Mouse (Mus musculus): ENCODE measurements at regions not wholly inside any gene's neighbourhood (a gene's known extent, or its start where the extent isn't known, plus 50 kb on each side); places are given as distances from the start of the nearest gene placed in this dataset.

DNA sequence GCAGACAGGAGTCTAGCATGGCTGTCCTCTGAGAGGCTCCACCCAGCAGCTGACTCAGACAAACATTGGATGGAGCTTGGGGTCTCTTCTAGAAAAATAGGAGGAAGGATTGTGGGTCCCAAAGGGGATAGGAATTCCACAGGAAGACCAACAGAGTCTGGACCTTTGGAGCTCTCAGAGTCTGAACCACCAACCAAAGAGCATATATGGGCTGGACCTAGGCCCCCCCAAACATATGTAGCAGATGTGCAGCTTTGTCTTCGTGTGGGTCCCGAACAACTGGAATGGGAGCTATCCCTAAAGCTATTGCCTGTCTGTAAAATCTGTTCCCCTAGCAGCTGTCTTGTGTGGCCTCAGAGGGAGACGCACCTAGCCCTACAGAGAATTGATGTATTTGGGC, 50.1 kb upstream of the Cpm start:
- in situ Hi-C loops (cut with MboI; ENCODE audit: low sequenced_read_pairs), result no loop called here

DNA sequence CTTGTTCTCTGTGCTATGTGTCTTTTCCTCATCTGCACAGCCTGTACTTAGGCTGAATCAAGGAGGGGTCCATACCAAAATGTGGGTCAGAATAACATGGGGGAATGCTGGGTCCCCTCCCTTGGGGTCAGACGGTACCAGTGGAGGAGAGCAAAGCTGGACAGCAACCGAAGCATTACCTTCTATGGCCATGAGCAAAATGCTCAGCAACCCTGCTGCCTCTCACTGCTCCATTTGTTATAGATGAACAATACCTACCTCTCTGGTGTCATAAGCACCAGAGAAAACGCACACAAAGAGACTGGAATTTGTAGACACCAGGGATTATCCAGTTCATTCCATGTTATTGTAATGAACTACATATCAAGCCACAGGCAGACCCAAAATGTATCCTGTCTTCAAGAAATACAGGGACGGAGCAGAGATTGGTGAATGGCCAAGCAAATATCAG, 50.6 kb upstream of the Cpm start:
- in situ Hi-C loops (cut with MboI; ENCODE audit: low sequenced_read_pairs), result no loop called here

DNA sequence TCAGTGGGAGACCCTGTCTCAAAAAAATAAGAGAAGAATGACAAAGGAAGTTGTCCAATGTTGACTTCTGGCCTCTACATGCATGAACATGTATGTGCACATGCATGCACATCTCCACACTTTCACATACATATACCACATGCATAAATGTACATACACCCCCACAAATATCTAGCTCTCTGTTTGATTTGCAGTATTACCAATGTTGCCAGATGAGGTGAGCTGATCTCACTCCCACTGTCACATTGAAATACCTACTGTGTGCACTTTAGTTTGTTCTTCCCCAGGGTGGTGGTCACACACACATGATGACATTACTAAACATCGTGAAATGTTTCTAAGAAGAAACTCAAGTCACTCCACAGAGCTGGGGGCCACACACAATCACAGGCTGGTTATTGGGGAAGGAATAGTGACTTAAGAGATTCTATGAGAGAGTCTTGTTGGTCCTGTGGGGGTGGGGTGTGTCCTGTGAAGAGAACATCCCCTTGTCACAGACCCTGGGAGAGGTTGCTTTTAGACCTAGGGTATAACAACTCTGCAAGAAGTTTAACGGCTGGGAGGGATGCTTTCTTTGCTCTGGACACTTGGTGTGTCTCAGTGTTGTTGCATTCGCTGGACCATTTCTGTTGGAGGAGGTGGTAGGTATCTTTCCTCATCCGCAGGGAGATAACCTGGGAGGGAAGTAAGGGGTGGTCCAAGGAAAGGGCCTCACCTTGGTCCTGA, 51.2 kb upstream of the Cpm start:
- in situ Hi-C loops (cut with MboI; ENCODE audit: low sequenced_read_pairs), result no loop called here

DNA sequence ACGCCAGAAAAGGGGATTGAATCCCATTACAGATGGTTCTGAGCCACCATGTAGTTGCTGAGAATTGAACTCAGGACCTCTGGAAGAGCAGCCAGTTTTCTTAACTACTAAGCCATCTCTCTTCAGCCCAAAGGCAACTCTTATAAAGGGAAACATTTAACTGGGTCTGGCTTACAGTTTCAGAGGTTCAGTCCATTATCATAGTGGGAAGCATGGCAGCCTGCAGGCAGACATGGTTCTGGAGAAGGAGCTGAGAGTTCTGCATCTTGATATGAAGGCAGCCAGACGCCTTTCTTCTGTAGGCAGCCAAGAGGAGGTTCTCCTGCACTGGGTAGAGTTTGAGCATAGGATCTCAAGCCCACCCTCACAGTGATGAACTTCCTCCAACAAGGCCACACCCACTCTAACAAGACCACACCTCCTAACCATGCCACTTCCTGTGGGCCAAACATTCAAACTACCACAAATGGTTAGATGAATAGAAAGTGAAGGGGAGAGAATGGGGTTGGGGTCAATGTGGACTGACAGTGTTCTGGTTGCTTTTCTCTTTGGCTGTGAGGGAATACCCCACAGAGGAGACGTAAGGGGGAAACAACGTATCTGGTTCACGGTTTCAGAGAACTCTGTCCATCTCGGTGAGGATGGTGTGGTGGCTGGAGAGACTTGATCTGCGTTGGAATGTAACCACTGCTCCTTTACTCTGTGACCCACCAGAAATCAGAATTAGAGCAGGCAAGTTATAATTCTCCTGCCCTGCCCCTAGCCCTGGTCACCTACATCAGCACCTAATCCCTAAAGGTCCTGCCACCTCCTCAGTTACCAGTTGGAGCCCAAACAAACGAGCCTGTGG, 52.2 kb upstream of the Cpm start:
- in situ Hi-C loops (cut with MboI; ENCODE audit: low sequenced_read_pairs), result no loop called here

DNA sequence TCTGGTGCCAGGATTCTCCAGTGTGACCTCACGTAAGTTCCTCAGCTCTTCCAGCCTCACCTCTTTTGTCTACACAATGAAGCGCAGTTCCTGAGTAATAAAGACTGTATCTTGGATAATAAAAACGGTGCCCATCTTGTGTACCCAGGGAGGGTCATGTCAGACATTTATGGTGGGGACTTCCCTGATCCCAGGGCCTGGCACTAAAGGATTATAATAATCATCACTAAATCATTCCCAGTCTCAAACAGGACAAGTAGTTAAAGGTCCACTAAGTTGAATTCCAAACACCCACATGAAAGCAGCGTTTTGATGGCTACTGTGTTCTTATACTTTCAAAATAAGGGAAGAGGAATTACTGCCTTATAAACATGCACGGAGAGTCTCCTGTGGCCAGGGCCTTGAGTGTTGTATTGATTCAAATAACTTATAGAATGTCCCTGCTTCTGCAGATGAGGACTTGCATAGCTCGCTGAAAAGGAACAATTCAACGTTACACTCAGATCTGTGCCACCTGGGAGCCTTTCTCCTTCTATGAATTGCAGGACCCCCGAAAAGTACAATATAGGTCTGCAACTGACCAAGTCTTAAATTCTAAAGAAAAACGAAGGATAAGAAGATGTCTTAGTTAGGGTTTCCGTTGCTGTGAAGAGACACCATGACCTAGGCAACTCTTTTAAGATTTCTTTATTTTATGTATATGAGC, 53.0 kb upstream of the Cpm start:
- in situ Hi-C loops (cut with MboI; ENCODE audit: low sequenced_read_pairs), result no loop called here

DNA sequence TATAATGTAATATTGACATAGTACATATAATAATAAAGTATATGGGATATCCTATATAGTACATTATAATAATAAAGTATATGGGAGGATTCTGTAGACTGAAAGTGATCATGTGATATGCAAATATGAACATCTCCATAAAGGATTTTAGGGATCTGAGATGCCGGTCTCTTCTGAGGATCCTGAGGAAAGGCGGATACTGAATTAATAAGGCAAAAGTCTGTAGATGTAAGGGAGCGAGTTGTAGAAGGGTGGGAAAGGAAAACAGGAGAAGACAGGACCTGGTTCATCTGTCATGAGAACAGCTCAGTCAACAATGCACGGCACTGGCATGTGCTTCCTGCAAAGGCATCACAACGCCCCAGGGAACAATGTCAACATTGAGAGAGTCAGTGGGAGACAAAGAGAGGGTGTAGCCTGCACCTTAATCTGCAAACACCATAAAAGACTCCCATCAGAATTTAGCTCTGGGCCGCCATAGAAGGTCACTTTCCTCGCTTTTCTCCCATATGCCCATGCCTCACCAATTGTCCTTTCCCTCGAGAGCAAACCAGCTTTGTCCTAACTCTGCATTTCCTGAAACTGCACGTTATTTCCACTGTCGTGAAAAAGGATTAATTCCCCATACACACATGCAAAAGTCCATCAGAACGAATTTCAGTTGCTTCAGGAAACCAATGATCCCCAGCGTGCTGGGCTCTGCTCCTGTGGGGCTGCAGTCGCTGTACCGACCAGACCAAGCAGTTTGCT, 53.7 kb upstream of the Cpm start:
- in situ Hi-C loops (cut with MboI; ENCODE audit: low sequenced_read_pairs), result no loop called here

DNA sequence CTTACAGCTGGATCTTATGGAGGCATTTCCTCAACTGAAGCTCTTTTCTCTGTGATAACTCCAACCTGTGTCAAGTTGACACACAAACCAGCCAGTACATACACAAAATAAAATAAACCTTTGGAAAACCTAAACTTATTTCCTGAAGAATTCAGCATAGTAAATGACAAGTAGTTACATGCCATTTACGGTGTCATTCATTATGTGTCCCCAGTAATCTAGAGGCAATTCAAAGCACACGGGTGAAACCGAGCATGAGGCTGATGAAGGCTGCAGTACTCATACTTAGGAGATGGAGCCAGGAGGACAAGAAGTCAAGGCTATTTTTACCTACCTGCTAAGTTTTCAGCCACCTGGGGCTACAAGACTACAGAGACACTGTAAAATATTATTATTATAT, 54.4 kb upstream of the Cpm start:
- in situ Hi-C loops (cut with MboI; ENCODE audit: low sequenced_read_pairs), result no loop called here

DNA sequence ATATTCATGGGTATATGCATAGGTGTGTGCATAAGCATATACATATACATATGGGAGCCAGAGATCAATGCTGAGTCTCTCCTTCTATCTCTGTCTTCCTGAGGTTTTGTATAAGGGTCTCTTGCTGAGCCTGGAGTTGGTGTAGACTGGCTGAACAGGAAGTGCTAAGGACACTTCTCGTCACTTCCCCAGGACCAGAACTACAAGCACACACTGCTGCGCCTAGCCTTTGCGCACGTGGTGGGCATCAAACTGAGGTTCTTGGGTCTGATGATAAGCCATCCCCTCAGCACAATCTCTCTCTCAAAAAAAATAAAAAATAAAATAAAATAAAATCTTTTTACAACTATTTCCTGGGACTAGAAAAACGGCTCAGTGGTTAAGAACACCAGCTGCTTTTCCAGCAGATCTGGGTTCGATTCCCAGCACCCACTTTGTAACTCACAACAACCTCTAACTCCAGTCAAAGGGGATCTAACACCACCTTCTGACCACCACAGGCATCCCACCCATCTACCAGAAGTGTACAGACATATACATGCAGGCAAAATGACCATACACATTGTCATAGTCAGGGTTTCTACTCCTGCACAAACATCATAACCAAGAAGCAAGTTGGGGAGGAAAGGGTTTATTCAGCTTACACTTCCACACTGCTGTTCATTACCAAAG, 55.1 kb upstream of the Cpm start:
- in situ Hi-C loops (cut with MboI; ENCODE audit: low sequenced_read_pairs), result no loop called here

DNA sequence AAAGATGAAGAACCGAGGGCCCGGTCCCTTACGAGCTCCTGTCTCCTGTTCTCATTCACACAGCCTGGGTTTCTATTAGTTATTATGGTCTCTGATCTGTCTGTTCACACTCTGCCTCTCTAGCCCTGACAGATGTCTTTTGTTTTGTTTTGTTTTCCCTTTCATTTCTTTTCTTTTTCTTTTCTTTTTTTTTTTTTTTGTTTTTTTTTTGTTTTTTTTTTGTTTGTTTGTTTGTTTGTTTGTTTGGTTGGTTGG, 55.8 kb upstream of the Cpm start:
- in situ Hi-C loops (cut with MboI; ENCODE audit: low sequenced_read_pairs), result no loop called here

DNA sequence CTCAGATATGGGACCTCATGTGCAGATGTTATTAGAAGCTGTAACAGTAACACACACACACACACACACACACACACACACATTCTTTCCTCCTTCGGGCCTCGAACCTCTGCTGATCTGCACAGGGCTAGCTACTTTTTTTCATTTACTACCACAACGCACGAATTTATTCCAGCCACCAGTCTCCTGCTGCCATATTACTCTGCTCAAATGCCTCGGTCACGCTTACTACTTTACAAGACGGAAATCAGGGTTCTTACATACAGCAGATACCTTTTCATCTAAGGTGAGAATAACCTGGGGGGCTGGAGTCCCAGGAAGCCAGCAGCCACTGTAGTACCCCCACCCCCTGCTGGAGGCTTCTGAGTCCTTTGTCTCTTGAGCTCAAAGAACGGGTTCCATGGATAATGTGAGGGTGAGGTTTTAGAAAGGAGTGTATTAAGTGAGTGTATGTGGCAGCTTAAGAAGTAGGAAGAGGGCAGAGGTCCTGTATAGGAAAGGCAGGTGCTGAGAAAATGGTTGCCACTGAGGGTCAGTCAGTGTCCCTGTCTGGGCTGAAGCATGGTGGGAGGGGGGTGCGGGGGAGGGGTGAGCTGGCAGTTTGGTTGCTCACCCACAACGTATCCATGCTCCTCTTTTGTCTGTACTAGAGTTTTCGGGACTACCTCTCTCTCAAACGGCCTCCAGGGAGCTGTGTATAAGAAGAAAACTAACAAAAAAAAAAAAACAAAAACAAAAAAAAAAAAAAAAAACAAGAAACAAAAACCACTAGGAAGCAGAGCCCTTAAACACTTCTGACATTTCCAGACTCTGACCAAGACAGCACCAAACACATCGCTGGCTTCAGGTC, 56.3 kb upstream of the Cpm start:
- in situ Hi-C loops (cut with MboI; ENCODE audit: low sequenced_read_pairs), result no loop called here

DNA sequence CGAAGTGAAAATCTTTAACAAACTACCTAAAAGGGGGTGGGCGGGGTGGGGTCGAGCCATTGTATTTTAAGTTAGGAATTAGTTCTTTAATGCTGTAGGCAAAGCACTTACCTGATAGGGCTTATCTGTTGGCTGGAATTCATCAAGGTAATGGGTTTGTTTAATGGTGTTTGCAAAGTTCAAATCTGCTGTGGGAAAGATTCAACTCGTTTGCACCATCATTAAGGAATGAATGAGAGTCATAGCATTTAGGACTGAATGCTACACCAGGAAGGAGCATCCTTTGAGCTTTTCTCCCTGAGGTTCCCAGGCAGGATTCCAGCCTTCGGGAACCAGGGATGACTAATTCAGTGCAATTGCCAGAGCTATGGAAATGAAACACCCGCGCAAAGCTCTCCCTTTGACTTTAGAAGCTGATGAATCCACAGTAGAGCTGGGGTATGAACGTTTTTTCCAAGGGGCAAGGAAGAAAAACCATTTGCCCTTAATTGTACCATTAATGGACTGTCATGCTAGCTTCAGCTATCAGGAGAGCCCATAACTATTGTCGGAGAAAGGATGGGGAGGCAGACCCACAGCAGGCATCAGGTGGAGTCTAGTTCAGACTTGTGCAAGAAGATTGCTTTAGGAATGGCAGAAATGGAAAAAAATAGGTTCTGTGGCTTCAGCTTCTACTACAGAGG, 57.3 kb upstream of the Cpm start:
- in situ Hi-C loops (cut with MboI; ENCODE audit: low sequenced_read_pairs), result no loop called here

DNA sequence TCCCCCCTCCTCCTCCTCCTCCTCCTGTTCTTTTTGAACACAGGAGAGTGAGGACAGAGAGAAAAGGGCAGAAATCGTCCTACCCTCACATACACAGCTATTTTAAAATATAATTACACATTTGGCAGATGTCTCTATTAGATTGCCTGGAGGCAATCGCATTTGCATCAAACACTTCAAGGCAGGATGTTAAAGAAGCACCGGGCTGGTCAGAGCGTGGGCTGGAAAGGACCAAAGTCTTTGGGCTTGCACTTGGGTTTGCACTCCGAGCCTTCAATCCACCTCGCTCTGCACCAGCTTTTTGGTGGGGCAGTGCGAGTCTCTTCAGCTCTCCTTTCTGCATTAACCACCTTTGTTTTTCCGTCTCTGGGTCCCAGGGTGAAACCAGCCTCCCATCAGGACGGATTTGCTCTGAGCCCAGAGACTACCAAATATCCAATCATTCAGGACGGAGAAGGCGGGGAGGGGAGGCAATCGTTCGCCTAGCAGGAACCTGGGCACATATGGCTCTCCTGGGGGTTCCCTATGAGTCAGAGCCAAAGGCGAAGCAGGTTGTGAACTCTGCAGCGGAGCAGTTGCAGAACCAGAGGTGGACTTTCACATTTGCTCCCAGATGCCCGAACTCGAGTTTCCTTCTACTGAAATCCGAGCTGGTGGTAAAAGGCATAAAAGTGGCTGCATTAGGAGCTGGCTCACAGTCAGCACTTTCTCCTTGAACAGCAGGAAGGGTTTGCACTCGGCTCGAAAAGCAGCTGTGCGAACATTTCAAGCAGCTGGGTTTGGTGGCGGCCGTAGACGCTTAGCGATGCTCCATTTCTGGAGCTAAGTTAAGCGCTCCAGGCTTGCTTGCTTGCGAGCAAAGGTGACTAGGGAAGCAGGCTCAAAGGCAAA, 58.1 kb upstream of the Cpm start:
- in situ Hi-C loops (cut with MboI; ENCODE audit: low sequenced_read_pairs), result no loop called here

DNA sequence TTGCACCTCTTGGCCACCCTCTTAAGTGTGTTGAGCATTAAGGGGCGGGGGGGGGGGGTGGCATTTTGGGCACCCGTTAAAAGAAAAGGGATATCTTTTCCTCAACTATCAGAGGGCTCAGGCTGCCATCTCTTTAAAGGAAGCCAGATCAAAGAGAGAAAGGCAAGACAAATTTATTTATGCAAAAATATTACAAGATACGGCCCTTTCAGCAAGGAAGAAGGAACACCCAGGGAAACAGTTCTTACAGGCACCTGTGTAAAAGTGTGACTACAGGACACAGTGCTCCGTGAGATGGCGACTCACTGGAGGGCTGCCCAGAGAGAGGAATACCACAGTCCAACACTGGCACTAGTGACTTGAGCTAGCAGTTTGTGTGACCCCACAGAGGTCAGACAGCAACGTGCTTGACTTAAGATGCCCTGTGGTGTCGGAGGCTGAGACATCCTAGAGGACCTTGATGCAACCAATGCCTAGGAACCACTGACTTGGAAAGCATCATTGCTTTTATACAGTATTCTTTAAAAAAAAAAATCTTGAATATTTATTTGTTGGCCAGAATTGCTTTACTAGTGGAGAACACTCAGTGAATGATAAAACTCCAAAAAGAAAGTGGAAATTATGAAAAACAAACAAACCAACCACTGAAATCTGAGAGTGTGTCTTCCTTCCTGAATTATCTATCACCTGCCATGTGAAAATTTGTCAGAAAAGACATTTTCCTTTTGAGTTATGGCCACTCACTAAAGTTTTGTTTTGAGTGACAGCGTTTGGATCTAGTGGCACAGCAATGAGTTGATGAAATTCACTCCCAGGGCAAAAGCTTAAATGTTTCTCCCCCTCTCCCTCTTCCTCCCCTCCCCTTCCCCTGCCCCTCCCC, 59.0 kb upstream of the Cpm start:
- in situ Hi-C loops (cut with MboI; ENCODE audit: low sequenced_read_pairs), result no loop called here

DNA sequence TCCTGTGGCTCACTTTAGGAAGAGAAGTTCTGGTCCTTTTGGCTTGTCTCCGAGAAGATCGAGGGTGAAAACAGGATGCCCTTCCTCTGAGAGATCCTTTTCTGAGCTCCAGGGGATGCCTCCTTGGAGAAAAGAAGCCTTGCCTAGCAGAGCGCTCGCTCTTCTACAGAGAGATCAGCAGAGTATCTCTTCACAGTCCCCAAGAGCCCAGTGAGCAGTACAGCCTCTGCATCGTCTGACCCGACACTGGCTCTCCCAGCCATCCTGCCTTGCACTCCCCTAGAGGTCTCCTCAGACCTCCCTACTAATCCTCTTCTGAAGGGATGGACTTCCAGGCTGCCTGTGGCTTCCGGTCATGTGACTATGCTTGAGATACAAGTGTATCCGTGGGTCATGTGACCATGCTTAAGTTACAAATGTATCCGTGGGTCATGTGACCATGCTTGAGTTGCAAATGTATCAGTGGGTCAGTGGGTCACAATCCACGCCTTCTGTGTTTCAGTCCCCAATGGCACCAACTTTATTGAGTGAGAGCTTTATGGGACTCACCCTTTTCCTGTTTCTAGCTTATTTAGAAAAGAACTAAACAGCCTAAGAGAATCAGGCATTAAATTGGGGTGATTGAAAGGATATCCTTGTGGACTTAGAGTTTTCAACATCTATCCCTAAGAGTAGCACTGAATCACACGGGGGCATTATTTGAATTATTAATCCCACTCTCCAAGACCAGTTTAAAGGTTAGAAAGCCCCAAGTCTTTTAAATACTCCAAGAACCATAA, 59.8 kb upstream of the Cpm start:
- in situ Hi-C loops (cut with MboI; ENCODE audit: low sequenced_read_pairs), result no loop called here

DNA sequence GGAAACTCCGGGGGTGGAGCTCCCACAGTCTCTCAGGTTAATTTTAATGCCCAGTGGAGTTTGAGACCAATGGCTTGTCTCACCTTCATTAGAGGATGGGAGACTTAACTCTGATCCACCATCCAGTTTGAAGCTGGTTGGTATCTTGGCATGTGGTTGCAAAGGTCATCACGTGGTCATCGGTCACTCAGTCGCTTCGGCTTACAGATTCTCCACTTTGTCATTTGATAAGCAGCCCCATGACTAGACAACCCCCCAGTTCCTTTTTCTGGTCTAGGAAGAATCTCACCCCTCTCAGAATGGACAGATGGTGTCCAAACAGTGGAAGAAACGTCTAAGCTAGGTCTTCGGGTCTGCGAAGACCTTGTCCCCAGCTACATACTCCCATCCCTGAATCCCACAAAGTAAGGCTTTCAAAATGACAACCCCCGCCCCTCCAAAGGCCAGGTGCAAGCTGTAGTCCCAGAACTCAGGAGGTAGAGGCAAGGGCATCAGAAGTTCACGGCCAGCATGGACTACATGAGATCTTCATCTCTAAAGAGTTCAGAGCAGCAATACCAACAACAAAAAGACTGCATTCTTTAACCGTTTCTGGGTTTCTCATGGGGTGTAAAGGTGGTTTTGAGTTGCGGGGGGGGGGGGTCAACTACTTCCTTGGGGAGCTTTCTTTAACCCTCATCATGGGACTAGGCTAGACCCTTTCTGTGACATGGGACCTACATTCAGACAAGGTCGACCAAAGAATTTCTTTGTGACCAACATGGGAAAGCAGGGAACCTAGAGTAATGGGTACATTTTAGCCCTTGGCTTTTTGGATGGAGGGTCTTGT, 60.6 kb upstream of the Cpm start:
- in situ Hi-C loops (cut with MboI; ENCODE audit: low sequenced_read_pairs), result no loop called here

DNA sequence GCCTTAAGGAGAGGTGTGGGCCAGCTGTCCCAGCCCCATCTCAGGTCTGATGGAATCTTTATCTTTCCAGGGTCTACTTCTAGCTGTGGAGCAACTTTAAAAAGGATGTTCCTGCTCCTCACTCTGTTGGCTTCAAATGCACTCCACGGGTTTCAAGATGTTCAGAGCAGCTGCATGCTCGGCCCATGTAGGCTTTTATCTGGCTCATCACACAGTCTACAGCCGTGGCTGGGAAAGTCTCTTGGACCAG, 61.2 kb upstream of the Cpm start:
- in situ Hi-C loops (cut with MboI; ENCODE audit: low sequenced_read_pairs), result no loop called here

Measured in CH12F3 (cell line).